14 mouse cellular contexts compared by ENCODE assay signal in the genomic region with DNA sequence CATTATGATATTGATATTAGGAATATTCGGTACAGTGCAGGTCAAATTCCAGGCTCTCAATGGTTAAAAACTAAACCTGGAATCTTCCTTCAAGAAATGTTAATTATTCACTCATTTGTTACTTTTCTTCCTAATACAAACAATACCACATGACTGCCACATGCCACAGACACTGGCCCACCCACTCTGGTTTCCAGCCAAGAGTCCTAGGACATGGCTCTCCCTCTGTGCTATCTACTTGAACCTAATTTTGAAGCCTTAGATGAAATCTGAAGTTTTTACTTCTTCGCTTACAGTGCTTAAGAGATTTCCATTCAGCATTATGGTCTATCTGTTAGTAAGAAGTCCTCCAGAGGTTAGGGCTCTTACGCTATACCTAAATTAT. TPM values are rescaled to one million over a fixed set of nuclear protein-coding genes. Genes with fewer than 3 reads are reported as not detected.
DNase-seq lines count a peak whose midpoint lies in the region; ATAC-seq lines count a peak whose summit lies in the region.
"Had no signal": no experiment of that assay in that cellular context is flagged by ENCODE, and none has a peak within 500 bp of the region (broad histone marks: within the 10 kb centered on the region; RNA-seq: fewer than 3 reads in every experiment).

No protein-coding gene starts in this region.

- no peak overlapping the region for H3K9ac ChIP-seq in kidney, embryonic 14.5 days (ENCODE audit: low read depth, low read length)
- H3K9ac ChIP-seq: heart, embryonic 12.5 days had no signal

- H3K36me3 ChIP-seq in kidney, embryonic 14.5 days (ENCODE audit: control insufficient read depth, insufficient read depth, low read length), result no peaks in the 10 kb centered on the region

- no peak for ATAC-seq in kidney, embryonic 14.5 days (ENCODE audit: low FRiP score, low TSS enrichment)

- 91% methylated on average over 3 of the region's 3 CpGs for WGBS in kidney, embryonic 14.5 days

- DNase-seq in adrenal gland, postnatal 14 days, result peak; percentile 23
- DNase-seq in adrenal gland, postnatal 10 days, result no peak
- peak; percentile 84 for DNase-seq in kidney, adult 18-20 months
- peak; percentile 25 for DNase-seq in 3T3-L1 (ENCODE audit: low read depth, low spot score)
- DNase-seq in kidney, adult 9 months, result peak; percentile 95
- no peak for DNase-seq in spleen, postnatal 36 days (ENCODE audit: low spot score in 2 of 2)
- no peak for DNase-seq in heart, adult 8-10 months (ENCODE audit: low spot score)
- DNase-seq: gastrocnemius, postnatal 14 days; layer of hippocampus, adult 9-11 months; left cerebral cortex, postnatal 4 days had no signal

- no peak overlapping the region for H3K4me2 ChIP-seq in kidney, embryonic 14.5 days (replicated peaks; ENCODE audit: low read depth, low read length)
- H3K4me2 ChIP-seq: heart, embryonic 12.5 days had no signal

- no peaks in the 10 kb centered on the region for H3K9me3 ChIP-seq in kidney, embryonic 14.5 days (ENCODE audit: control insufficient read depth, low read length)
- H3K9me3 ChIP-seq: embryonic facial prominence, embryonic 10.5 days had no signal

- 0 out of 2 replicates have a peak, but pooled peaks cover 3% of the 10 kb centered on the region for H3K27me3 ChIP-seq in kidney, embryonic 14.5 days (ENCODE audit: control insufficient read depth, insufficient read depth, low read length)
- H3K27me3 ChIP-seq: heart, embryonic 12.5 days had no signal

- peaks cover 12% of the 10 kb centered on the region; the same call in 1 of the 2 replicates for H3K4me1 ChIP-seq in kidney, embryonic 14.5 days (ENCODE audit: control insufficient read depth, insufficient read depth, low read length)

- H3K4me3 ChIP-seq in kidney, embryonic 14.5 days (ENCODE audit: low read length), result no peak overlapping the region
- H3K4me3 ChIP-seq: embryonic facial prominence, embryonic 10.5 days; heart, embryonic 12.5 days had no signal

- no peak overlapping the region for H3K27ac ChIP-seq in kidney, embryonic 14.5 days (ENCODE audit: low read depth, low read length)
- H3K27ac ChIP-seq: embryonic facial prominence, embryonic 10.5 days; stomach, postnatal 0 days had no signal

RNA-seq across cellular contexts. Expression of a gene that starts 2.7 kb away (rescaled TPM):
- 17.2 and 21.5 TPM in 2 replicates for total RNA-seq in adrenal gland, postnatal 14 days (2021)
- 10 to 100 TPM; 13.9 to 18.4 TPM for total RNA-seq in adrenal gland, postnatal 10 days (2021)
- 5.4 and 5.5 TPM in 2 replicates for polyA plus RNA-seq in kidney, embryonic 14.5 days (2014; fragmentation: Nextera tagmentation; extraction: Ambion mirVana)
- 1 to 10 TPM; 8.2 to 9.2 (median 8.7) TPM for total RNA-seq in heart, adult 8-10 months (2022)

Comparison
In these comparisons a context has a peak if more than half of its experiments do, and no peak if none do; other contexts are left out.
1. DNase-seq: peak in adrenal gland, postnatal 14 days (single experiment), kidney, adult 18-20 months (single experiment), 3T3-L1 (single experiment) and kidney, adult 9 months (single experiment); none in adrenal gland, postnatal 10 days (single experiment), spleen, postnatal 36 days (0 of 2) and heart, adult 8-10 months (single experiment).